Mouse (Mus musculus): Measurements from ENCODE around the gene Olfr518.

DNA sequence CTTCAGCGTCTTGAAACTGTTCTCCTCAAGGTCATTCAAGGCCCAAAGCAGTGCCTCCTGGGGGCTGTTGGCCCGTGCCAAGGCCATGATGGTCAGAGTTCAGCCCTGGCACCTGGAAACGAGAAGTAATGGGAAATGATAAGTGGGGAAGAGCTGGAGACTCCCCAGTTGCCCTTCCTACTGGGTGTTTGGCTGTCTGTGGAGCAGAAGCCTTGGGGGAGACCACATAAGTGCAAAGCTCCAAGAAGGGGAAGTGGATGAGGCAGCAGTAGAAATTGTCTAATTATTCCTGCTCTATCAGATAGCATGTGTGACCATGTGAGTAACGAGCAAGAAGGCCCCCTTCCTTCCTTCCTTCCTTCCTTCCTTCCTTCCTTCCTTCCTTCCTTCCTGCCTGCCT, 42.2 kb upstream of the Olfr518 start:
- TF ChIP-seq CTCF (IDR thresholded peaks at IDR 0.05; ENCODE audit: insufficient read depth, low read depth, low read length) (no peak), POLR2A (IDR thresholded peaks at IDR 0.05; ENCODE audit: insufficient read depth, low read depth, low read length) (no peak)

Measured in olfactory bulb, adult 2 months (tissue).